ENCODE assay signal across 20 mouse cellular contexts in genomic region chr11:42178296-42178695, GRCm38 (mm10). TPM values are rescaled to one million over a fixed set of nuclear protein-coding genes. Genes with fewer than 3 reads are reported as not detected.
DNase-seq lines count a peak whose midpoint lies in the region; ATAC-seq and TF ChIP-seq lines count a peak whose summit lies in the region.
"Had no signal": no experiment of that assay in that cellular context is flagged by ENCODE, and none has a peak within 500 bp of the region (broad histone marks: within the 10 kb centered on the region; RNA-seq: fewer than 3 reads in every experiment).

No protein-coding gene starts in this region.

- H3K9me3 ChIP-seq in hindbrain, embryonic 14.5 days (ENCODE audit: control insufficient read depth, low read length) = no peaks in the 10 kb centered on the region
- H3K9me3 ChIP-seq in hindbrain, embryonic 12.5 days (replicated peaks) = no peaks in the 10 kb centered on the region
- no peaks in the 10 kb centered on the region for H3K9me3 ChIP-seq in lung, embryonic 14.5 days (ENCODE audit: low read depth, low read length)
- H3K9me3 ChIP-seq: heart, embryonic 12.5 days; midbrain, embryonic 12.5 days had no signal

- H3K4me3 ChIP-seq in cerebellum, adult 2 months (replicated peaks; ENCODE audit: insufficient read depth, low read depth, low read length) = no peak overlapping the region
- H3K4me3 ChIP-seq in hindbrain, embryonic 14.5 days (replicated peaks; ENCODE audit: low read length) = no peak overlapping the region
- no peak overlapping the region for H3K4me3 ChIP-seq in hindbrain, embryonic 12.5 days
- no peak overlapping the region for H3K4me3 ChIP-seq in lung, embryonic 14.5 days (ENCODE audit: low read depth, low read length)
- peak overlapping the region; percentile 24; the same call in 1 of the 2 replicates for H3K4me3 ChIP-seq in cortical plate, adult 2 months (ENCODE audit: insufficient read depth, low read length)
- H3K4me3 ChIP-seq: erythroblast, embryonic 14.5 days; heart, embryonic 12.5 days; midbrain, embryonic 12.5 days had no signal

- ATAC-seq in hindbrain, embryonic 14.5 days (ENCODE audit: low FRiP score) = no peak
- no peak for ATAC-seq in hindbrain, embryonic 12.5 days (ENCODE audit: low FRiP score)
- no peak for ATAC-seq in lung, embryonic 14.5 days (ENCODE audit: insufficient read depth)

- peaks cover 3% of the 10 kb centered on the region for H3K4me1 ChIP-seq in cerebellum, adult 2 months (ENCODE audit: control insufficient read depth, insufficient read depth, low read length)
- 0 out of 2 replicates have a peak, but pooled peaks cover under 1% of the 10 kb centered on the region for H3K4me1 ChIP-seq in hindbrain, embryonic 14.5 days (replicated peaks; ENCODE audit: control insufficient read depth, insufficient read depth, low read length)
- H3K4me1 ChIP-seq in hindbrain, embryonic 12.5 days = peaks cover 3% of the 10 kb centered on the region; the same call in 1 of the 2 replicates
- no peaks in the 10 kb centered on the region for H3K4me1 ChIP-seq in lung, embryonic 14.5 days (ENCODE audit: insufficient read depth)
- H3K4me1 ChIP-seq in cortical plate, adult 2 months (ENCODE audit: control insufficient read depth, insufficient read depth, low read length) = no peaks in the 10 kb centered on the region
- H3K4me1 ChIP-seq: midbrain, embryonic 12.5 days had no signal

- 69% methylated on average over 2 of the region's 2 CpGs for WGBS in cerebellum, adult 2 months
- 91% methylated on average over 2 of the region's 2 CpGs for WGBS in hindbrain, embryonic 14.5 days
- WGBS in hindbrain, embryonic 12.5 days = 91% methylated on average over 2 of the region's 2 CpGs
- WGBS in lung, embryonic 14.5 days = 85% methylated on average over 2 of the region's 2 CpGs

- no peaks in the 10 kb centered on the region for H3K36me3 ChIP-seq in hindbrain, embryonic 14.5 days (replicated peaks; ENCODE audit: control insufficient read depth, insufficient read depth)
- no peaks in the 10 kb centered on the region for H3K36me3 ChIP-seq in hindbrain, embryonic 12.5 days
- H3K36me3 ChIP-seq in lung, embryonic 14.5 days (ENCODE audit: insufficient read depth) = no peaks in the 10 kb centered on the region
- H3K36me3 ChIP-seq: heart, embryonic 12.5 days; midbrain, embryonic 12.5 days had no signal

- peak; percentile 17; the same call in 1 of the 2 replicates for TF ChIP-seq CTCF in cerebellum, adult 2 months (IDR thresholded peaks at IDR 0.05; ENCODE audit: borderline replicate concordance, insufficient read depth, low read depth, low read length)
- TF ChIP-seq CTCF in lung, embryonic 14.5 days (IDR thresholded peaks at IDR 0.05; ENCODE audit: low read depth) = peak; percentile 27
- no peak for TF ChIP-seq CTCF in cortical plate, adult 2 months (IDR thresholded peaks at IDR 0.05; ENCODE audit: extremely low read depth, insufficient read depth, low read length)

- H3K9ac ChIP-seq in hindbrain, embryonic 14.5 days = no peak overlapping the region
- H3K9ac ChIP-seq in hindbrain, embryonic 12.5 days = no peak overlapping the region
- no peak overlapping the region for H3K9ac ChIP-seq in lung, embryonic 14.5 days
- H3K9ac ChIP-seq: heart, embryonic 12.5 days; midbrain, embryonic 12.5 days had no signal

- H3K4me2 ChIP-seq in hindbrain, embryonic 14.5 days (replicated peaks) = no peak overlapping the region
- H3K4me2 ChIP-seq in hindbrain, embryonic 12.5 days (replicated peaks) = no peak overlapping the region
- no peak overlapping the region for H3K4me2 ChIP-seq in lung, embryonic 14.5 days
- H3K4me2 ChIP-seq: heart, embryonic 12.5 days; midbrain, embryonic 12.5 days had no signal

- H3K27ac ChIP-seq in cerebellum, adult 2 months (ENCODE audit: insufficient read depth, low read length) = no peak overlapping the region
- no peak overlapping the region for H3K27ac ChIP-seq in hindbrain, embryonic 14.5 days
- no peak overlapping the region for H3K27ac ChIP-seq in hindbrain, embryonic 12.5 days
- H3K27ac ChIP-seq in lung, embryonic 14.5 days (ENCODE audit: low read depth) = no peak overlapping the region
- H3K27ac ChIP-seq in cortical plate, adult 2 months (ENCODE audit: insufficient read depth, low read length) = no peak overlapping the region
- H3K27ac ChIP-seq: midbrain, embryonic 12.5 days had no signal

- TF ChIP-seq POLR2A in cerebellum, adult 2 months (IDR thresholded peaks at IDR 0.05; ENCODE audit: borderline replicate concordance, insufficient read depth, low read length) = no peak
- no peak for TF ChIP-seq POLR2A in cortical plate, adult 2 months (IDR thresholded peaks at IDR 0.05; ENCODE audit: extremely low read depth, insufficient read depth, low read length)

- no peaks in the 10 kb centered on the region for H3K27me3 ChIP-seq in cerebellum, adult 2 months (ENCODE audit: control insufficient read depth, insufficient read depth, low read length)
- H3K27me3 ChIP-seq in hindbrain, embryonic 14.5 days (ENCODE audit: control insufficient read depth, insufficient read depth, low read length) = peaks cover 3% of the 10 kb centered on the region; the same call in 1 of the 2 replicates
- H3K27me3 ChIP-seq in hindbrain, embryonic 12.5 days = peaks cover 6% of the 10 kb centered on the region
- peaks cover 18% of the 10 kb centered on the region for H3K27me3 ChIP-seq in lung, embryonic 14.5 days (ENCODE audit: insufficient read depth, low read length)

- DNase-seq in cerebellum, adult 2 months = peak in 1 of 2 experiments; percentile 33
- no peak for DNase-seq in cerebellum, adult 18-20 months
- DNase-seq in hindbrain, embryonic 14.5 days (ENCODE audit: low spot score) = peak; percentile 64
- DNase-seq in lung, embryonic 14.5 days = peak; percentile 20
- DNase-seq in lung, adult 18-20 months = no peak
- DNase-seq in adrenal gland, postnatal 10 days = no peak
- DNase-seq: adrenal gland, postnatal 25 days; cerebellum, postnatal 25 days; gastrocnemius, postnatal 25 days; heart, postnatal 36 days; kidney, adult 11 months; kidney, postnatal 14 days; layer of hippocampus, adult 9-11 months; lung, postnatal 4 days; thymus, adult 2 months had no signal

RNA-seq across cellular contexts. Expression of gene Gabra1, which starts 4.4 kb away (rescaled TPM):
- polyA plus RNA-seq in cerebellum, adult 2 months (2012; rRNA removed) = 283 and 316 TPM in 2 replicates
- polyA plus RNA-seq in hindbrain, embryonic 14.5 days (2014; fragmentation: Nextera tagmentation; extraction: Ambion mirVana) = 18.6 and 24.6 TPM in 2 replicates
- 3.0 and 3.2 TPM in 2 replicates for polyA plus RNA-seq in hindbrain, embryonic 12.5 days (2016; fragmentation: Nextera tagmentation; extraction: Ambion mirVana)
- polyA plus RNA-seq in lung, embryonic 14.5 days (2014; fragmentation: Nextera tagmentation; extraction: Ambion mirVana) = 0.45 and 1.1 TPM in 2 replicates
- polyA plus RNA-seq in cortical plate, adult 2 months (2012; rRNA removed) = 201 and 202 TPM in 2 replicates
- 1 to 10 TPM; 2.3 to 4.7 TPM for total RNA-seq in adrenal gland, postnatal 10 days (2021)
- polyA plus RNA-seq: erythroblast, embryonic 14.5 days; thymus, adult 2 months had no signal

Comparison
In these comparisons a context has a peak if more than half of its experiments do, and no peak if none do; other contexts are left out.
1. DNase-seq: peak in hindbrain, embryonic 14.5 days (single experiment) and lung, embryonic 14.5 days (single experiment); none in cerebellum, adult 18-20 months (0 of 2), lung, adult 18-20 months (0 of 2) and adrenal gland, postnatal 10 days (single experiment).